Mouse (Mus musculus): ENCODE data around the gene Nlrx1. TPM values are rescaled to one million over a fixed set of nuclear protein-coding genes. Genes with fewer than 3 reads are reported as not detected.

Nlrx1 gene
- polyA plus RNA-seq, 1 experiment: 6.6 TPM

DNA sequence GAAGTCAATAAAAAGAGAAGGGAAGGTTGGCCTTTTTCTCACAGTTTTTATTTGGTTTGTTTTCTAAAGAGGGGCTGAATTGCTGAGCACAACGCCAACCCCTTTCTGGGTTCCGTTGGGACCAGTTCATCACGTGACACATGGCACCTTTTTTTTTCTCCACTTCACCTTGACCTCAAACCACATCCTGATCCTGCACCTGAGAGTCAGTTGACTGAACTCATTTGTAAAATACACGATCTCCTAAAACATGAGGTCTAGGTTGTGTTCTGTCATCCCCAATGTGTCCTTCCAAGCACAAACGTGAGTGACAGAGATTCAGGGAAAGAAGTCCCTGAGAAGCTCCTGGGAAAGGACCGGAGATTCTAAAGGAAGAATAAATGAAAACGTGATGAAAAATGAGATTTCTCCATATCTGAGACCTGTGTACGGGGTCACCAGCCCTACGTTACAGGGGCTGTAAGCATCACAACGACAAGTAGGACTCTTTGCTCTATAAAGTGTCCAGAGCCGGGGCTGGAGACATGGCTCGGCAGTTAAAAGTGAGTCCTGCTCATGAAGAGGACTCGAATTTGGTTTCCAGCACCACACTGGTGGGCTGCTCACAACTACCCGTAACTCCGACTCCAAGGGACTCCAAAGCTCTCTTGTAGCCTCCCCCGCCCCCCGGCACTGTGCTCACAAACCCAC is 29.8 kb downstream of the Nlrx1 start:
- TF ChIP-seq CTCF (IDR thresholded peaks at IDR 0.05; ENCODE audit: low read depth, low read length): no peak
- no peak for TF ChIP-seq POLR2A (IDR thresholded peaks at IDR 0.05; ENCODE audit: borderline replicate concordance, low read depth, low read length)
- no peak overlapping the region for H3K27ac ChIP-seq (ENCODE audit: insufficient read depth, low read depth, low read length)
- peaks cover 21% of the 10 kb centered on the region for H3K4me1 ChIP-seq (ENCODE audit: control insufficient read depth, insufficient read depth, low read length)
- no peak overlapping the region for H3K4me3 ChIP-seq (ENCODE audit: insufficient read depth, low read length)

GRCm38 (mm10) chr9:44237128-44237527 is 31.3 kb downstream of the Nlrx1 start:
- Histone ChIP-seq H3K4me1 (ENCODE audit: control insufficient read depth, insufficient read depth, low read length) (peaks cover 21% of the 10 kb centered on the region), H3K4me3 (ENCODE audit: insufficient read depth, low read length) (no peak overlapping the region), H3K27ac (ENCODE audit: insufficient read depth, low read depth, low read length) (no peak overlapping the region)
- no peak for TF ChIP-seq CTCF (IDR thresholded peaks at IDR 0.05; ENCODE audit: low read depth, low read length)
- TF ChIP-seq POLR2A (IDR thresholded peaks at IDR 0.05; ENCODE audit: borderline replicate concordance, low read depth, low read length): no peak

- H3K4me1 ChIP-seq (ENCODE audit: control insufficient read depth, insufficient read depth, low read length): peaks cover 26% of the 10 kb centered on the region
- no peak overlapping the region for H3K4me3 ChIP-seq (ENCODE audit: insufficient read depth, low read length)
- TF ChIP-seq POLR2A (IDR thresholded peaks at IDR 0.05; ENCODE audit: borderline replicate concordance, low read depth, low read length) (no peak), CTCF (IDR thresholded peaks at IDR 0.05; ENCODE audit: low read depth, low read length) (no peak)
- H3K27ac ChIP-seq (ENCODE audit: insufficient read depth, low read depth, low read length): no peak overlapping the region
These were observed 31.8 kb downstream of the Nlrx1 start for GRCm38 (mm10) chr9:44236601-44237000.

- TF ChIP-seq CTCF (IDR thresholded peaks at IDR 0.05; ENCODE audit: low read depth, low read length): no peak
- no peak for TF ChIP-seq POLR2A (IDR thresholded peaks at IDR 0.05; ENCODE audit: borderline replicate concordance, low read depth, low read length)
- H3K27ac ChIP-seq (ENCODE audit: insufficient read depth, low read depth, low read length): peak overlapping the region; percentile 80
- peaks cover 32% of the 10 kb centered on the region for H3K4me1 ChIP-seq (ENCODE audit: control insufficient read depth, insufficient read depth, low read length)
- H3K4me3 ChIP-seq (ENCODE audit: insufficient read depth, low read length): peak overlapping the region; percentile 52
These were observed 33.6 kb downstream of the Nlrx1 start for GRCm38 (mm10) chr9:44234479-44235427.

DNA sequence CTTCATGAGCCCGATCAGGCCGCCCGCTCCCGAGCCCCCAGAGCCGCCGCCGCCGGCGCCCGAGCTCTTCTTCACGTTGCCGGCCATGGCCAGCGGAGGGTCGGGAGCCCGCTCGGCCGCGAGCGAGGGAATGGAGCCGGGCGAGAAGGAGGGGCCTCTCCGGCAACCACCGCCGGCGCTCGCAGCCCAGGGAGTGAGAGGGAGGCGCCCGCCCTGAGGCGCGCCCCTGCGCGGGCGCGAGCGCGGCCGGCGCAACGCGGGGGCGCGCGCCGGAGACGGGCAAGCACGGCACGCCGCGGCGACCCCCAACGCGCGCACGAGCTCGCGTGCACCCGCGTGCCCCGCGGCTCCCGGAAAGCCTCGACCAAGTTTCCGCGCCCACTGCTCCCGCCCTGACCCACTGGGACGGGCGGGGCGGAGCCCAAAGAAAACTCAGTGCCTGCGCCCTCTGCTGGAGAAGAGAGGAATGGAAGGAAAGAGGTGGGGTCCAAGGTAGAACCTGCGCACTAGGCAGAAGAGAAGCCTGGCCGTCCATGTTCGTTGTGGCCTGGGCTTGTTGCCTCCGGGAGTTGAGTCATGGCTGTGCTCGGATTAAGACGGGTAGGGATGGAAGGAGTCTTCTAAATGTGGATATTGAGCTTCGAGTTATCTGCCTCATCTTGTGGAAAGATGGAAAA is 34.5 kb downstream of the Nlrx1 start, which contains the start of gene Cbl:
Cbl (minus strand) TSS at position 248 of the 677 bp plus-strand sequence.
- peaks cover 39% of the 10 kb centered on the region for H3K4me1 ChIP-seq (ENCODE audit: control insufficient read depth, insufficient read depth, low read length)
- peak; percentile 44 for TF ChIP-seq CTCF (IDR thresholded peaks at IDR 0.05; ENCODE audit: low read depth, low read length)
- no peak for TF ChIP-seq POLR2A (IDR thresholded peaks at IDR 0.05; ENCODE audit: borderline replicate concordance, low read depth, low read length)
- H3K27ac ChIP-seq (ENCODE audit: insufficient read depth, low read depth, low read length): peak within 1 kb of the TSS; percentile 92
- H3K4me3 ChIP-seq (ENCODE audit: insufficient read depth, low read length): peak within 1 kb of the TSS; percentile 93

DNA sequence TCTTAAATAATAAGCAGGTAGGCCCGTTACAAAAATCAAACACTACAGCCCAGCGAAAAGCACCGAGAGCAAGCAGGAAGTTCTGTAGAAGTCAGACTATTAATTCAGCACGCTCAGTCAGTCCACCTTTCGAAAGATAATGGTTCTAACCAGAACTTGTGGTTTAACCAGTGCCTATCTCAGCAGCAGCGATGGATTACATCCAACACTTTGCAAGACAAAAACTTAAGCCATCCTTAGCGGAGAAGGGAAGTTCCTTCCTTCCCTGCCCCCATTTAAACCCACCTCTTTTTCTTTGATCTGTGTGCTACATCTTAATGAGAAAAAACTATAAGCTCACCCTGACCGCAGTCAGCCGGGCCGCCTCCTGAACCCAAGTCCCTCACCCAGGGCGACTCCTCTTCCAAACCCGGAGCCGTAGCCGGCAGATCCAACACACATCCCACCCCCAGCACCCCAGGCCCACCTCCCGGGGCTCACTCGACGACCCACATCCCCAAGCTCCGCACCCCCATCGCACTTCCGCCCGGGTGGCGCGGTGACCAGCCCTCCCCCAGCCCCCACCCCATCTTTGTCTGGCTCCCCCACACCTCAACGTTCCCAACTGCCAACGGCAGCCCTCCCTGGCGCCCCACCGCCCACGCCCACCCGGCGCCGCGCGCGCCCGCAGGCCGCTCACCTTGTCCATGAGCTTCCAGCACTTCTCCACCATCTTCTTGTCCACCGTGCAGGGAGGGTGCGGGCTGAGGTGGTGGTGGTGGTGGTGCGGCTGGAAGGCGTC is 35.2 kb downstream of the Nlrx1 start:
- TF ChIP-seq CTCF (IDR thresholded peaks at IDR 0.05; ENCODE audit: low read depth, low read length) (no peak), POLR2A (IDR thresholded peaks at IDR 0.05; ENCODE audit: borderline replicate concordance, low read depth, low read length) (no peak)
- H3K4me3 ChIP-seq (ENCODE audit: insufficient read depth, low read length): peak overlapping the region; percentile 93
- H3K27ac ChIP-seq (ENCODE audit: insufficient read depth, low read depth, low read length): peak overlapping the region; percentile 92
- peaks cover 43% of the 10 kb centered on the region for H3K4me1 ChIP-seq (ENCODE audit: control insufficient read depth, insufficient read depth, low read length)

DNA sequence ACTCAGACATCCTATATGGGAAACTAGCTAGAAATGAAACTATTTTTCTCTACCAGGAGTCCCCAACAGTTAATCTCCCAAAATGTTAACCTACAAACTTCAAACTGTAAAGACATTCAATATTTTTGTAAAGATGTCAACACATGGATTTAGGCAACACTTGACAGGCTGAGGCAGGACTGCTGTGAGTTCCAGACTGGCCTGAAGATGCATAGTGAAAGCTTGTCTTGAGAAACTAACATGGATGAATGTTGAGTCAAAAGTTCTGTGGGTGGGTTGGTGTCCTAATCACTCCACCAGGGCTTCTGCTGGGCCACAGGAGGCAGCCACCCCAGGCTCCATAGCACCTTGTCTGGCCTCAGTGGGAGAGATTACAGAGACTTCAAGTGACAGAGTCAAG is 36.8 kb downstream of the Nlrx1 start:
- Histone ChIP-seq H3K27ac (ENCODE audit: insufficient read depth, low read depth, low read length) (peak overlapping the region; percentile 92), H3K4me1 (ENCODE audit: control insufficient read depth, insufficient read depth, low read length) (peaks cover 48% of the 10 kb centered on the region), H3K4me3 (ENCODE audit: insufficient read depth, low read length) (peak overlapping the region; percentile 48)
- TF ChIP-seq CTCF (IDR thresholded peaks at IDR 0.05; ENCODE audit: low read depth, low read length) (no peak), POLR2A (IDR thresholded peaks at IDR 0.05; ENCODE audit: borderline replicate concordance, low read depth, low read length) (no peak)

- TF ChIP-seq POLR2A (IDR thresholded peaks at IDR 0.05; ENCODE audit: borderline replicate concordance, low read depth, low read length) (no peak), CTCF (IDR thresholded peaks at IDR 0.05; ENCODE audit: low read depth, low read length) (no peak)
- H3K27ac ChIP-seq (ENCODE audit: insufficient read depth, low read depth, low read length): no peak overlapping the region
- H3K4me3 ChIP-seq (ENCODE audit: insufficient read depth, low read length): no peak overlapping the region
- H3K4me1 ChIP-seq (ENCODE audit: control insufficient read depth, insufficient read depth, low read length): peaks cover 41% of the 10 kb centered on the region
These were observed 42.4 kb downstream of the Nlrx1 start for GRCm38 (mm10) chr9:44225993-44226392.

- Histone ChIP-seq H3K27ac (ENCODE audit: insufficient read depth, low read depth, low read length) (peak overlapping the region; percentile 41), H3K4me1 (ENCODE audit: control insufficient read depth, insufficient read depth, low read length) (peaks cover 9% of the 10 kb centered on the region; the same call in 1 of the 2 replicates), H3K4me3 (ENCODE audit: insufficient read depth, low read length) (peak overlapping the region; percentile 50)
- TF ChIP-seq CTCF (IDR thresholded peaks at IDR 0.05; ENCODE audit: low read depth, low read length) (no peak), POLR2A (IDR thresholded peaks at IDR 0.05; ENCODE audit: borderline replicate concordance, low read depth, low read length) (no peak)
These were observed 54.9 kb downstream of the Nlrx1 start for GRCm38 (mm10) chr9:44213538-44213937.

Measured in bone marrow macrophage, adult 2 months (primary cell).